Mouse (Mus musculus): ENCODE data around the gene Gpr45. TPM values are rescaled to one million over a fixed set of nuclear protein-coding genes. Genes with fewer than 3 reads are reported as not detected.

The Gpr45 gene
- 3.7 and 4.0 TPM in 2 replicates for polyA plus RNA-seq (2015; fragmentation: Nextera tagmentation; extraction: Ambion mirVana)

GRCm38 (mm10) chr1:42952734-42953481 is at the start of gene Gpr45:
Gene Gpr45 (plus strand): TSS chr1:42952872.
- ATAC-seq (ENCODE audit: insufficient read depth, low FRiP score): peak; percentile 73
- Histone ChIP-seq H3K4me1 (ENCODE audit: control insufficient read depth, insufficient read depth, low read length) (no peaks in the 10 kb centered on the region; the same call in 1 of the 2 replicates), H3K4me2 (ENCODE audit: low read depth, low read length) (peak within 1 kb of the TSS; percentile 89), H3K4me3 (replicated peaks; ENCODE audit: low read length) (peak within 1 kb of the TSS; percentile 73), H3K36me3 (ENCODE audit: control insufficient read depth, insufficient read depth, low read length) (no peaks in the 10 kb centered on the region), H3K9me3 (replicated peaks; ENCODE audit: control insufficient read depth, low read length) (no peaks in the 10 kb centered on the region), H3K27me3 (ENCODE audit: control insufficient read depth, insufficient read depth, low read length) (no peaks in the 10 kb centered on the region), H3K27ac (ENCODE audit: low read length) (peak within 1 kb of the TSS; percentile 26; the same call in 1 of the 2 replicates), H3K9ac (ENCODE audit: low read length) (peak within 1 kb of the TSS; percentile 82)
- under 1% methylated on average over 58 of the region's 71 CpGs for WGBS

- no peak for ATAC-seq (ENCODE audit: insufficient read depth, low FRiP score)
- Histone ChIP-seq H3K4me1 (ENCODE audit: control insufficient read depth, insufficient read depth, low read length) (no peaks in the 10 kb centered on the region), H3K27ac (ENCODE audit: low read length) (no peak overlapping the region), H3K4me3 (replicated peaks; ENCODE audit: low read length) (no peak overlapping the region), H3K9me3 (replicated peaks; ENCODE audit: control insufficient read depth, low read length) (no peaks in the 10 kb centered on the region), H3K9ac (ENCODE audit: low read length) (no peak overlapping the region), H3K4me2 (ENCODE audit: low read depth, low read length) (no peak overlapping the region), H3K36me3 (ENCODE audit: control insufficient read depth, insufficient read depth, low read length) (no peaks in the 10 kb centered on the region), H3K27me3 (ENCODE audit: control insufficient read depth, insufficient read depth, low read length) (no peaks in the 10 kb centered on the region)
- 66% methylated on average over 11 of the region's 11 CpGs for WGBS
Observed at GRCm38 (mm10) chr1:42905148-42905547, 47.5 kb upstream of the Gpr45 start.

GRCm38 (mm10) chr1:42906696-42907095 is 46.0 kb upstream of the Gpr45 start:
- Histone ChIP-seq H3K4me3 (replicated peaks; ENCODE audit: low read length) (no peak overlapping the region), H3K9ac (ENCODE audit: low read length) (no peak overlapping the region), H3K27ac (ENCODE audit: low read length) (no peak overlapping the region), H3K36me3 (ENCODE audit: control insufficient read depth, insufficient read depth, low read length) (no peaks in the 10 kb centered on the region), H3K4me2 (ENCODE audit: low read depth, low read length) (no peak overlapping the region), H3K27me3 (ENCODE audit: control insufficient read depth, insufficient read depth, low read length) (no peaks in the 10 kb centered on the region), H3K4me1 (ENCODE audit: control insufficient read depth, insufficient read depth, low read length) (no peaks in the 10 kb centered on the region), H3K9me3 (replicated peaks; ENCODE audit: control insufficient read depth, low read length) (no peaks in the 10 kb centered on the region)
- 81% methylated on average over 7 of the region's 7 CpGs for WGBS
- ATAC-seq (ENCODE audit: insufficient read depth, low FRiP score): no peak

GRCm38 (mm10) chr1:42907153-42907552 is 45.5 kb upstream of the Gpr45 start:
- H3K27me3 ChIP-seq (ENCODE audit: control insufficient read depth, insufficient read depth, low read length): no peaks in the 10 kb centered on the region
- no peaks in the 10 kb centered on the region for H3K4me1 ChIP-seq (ENCODE audit: control insufficient read depth, insufficient read depth, low read length)
- H3K27ac ChIP-seq (ENCODE audit: low read length): no peak overlapping the region
- no peak overlapping the region for H3K4me3 ChIP-seq (replicated peaks; ENCODE audit: low read length)
- H3K9me3 ChIP-seq (replicated peaks; ENCODE audit: control insufficient read depth, low read length): no peaks in the 10 kb centered on the region
- H3K36me3 ChIP-seq (ENCODE audit: control insufficient read depth, insufficient read depth, low read length): no peaks in the 10 kb centered on the region
- H3K4me2 ChIP-seq (ENCODE audit: low read depth, low read length): no peak overlapping the region
- WGBS: 61% methylated on average over 4 of the region's 4 CpGs
- no peak for ATAC-seq (ENCODE audit: insufficient read depth, low FRiP score)
- no peak overlapping the region for H3K9ac ChIP-seq (ENCODE audit: low read length)

- 11% methylated on average over 4 of the region's 4 CpGs for WGBS
- Histone ChIP-seq H3K4me1 (ENCODE audit: control insufficient read depth, insufficient read depth, low read length) (no peaks in the 10 kb centered on the region), H3K9me3 (replicated peaks; ENCODE audit: control insufficient read depth, low read length) (no peaks in the 10 kb centered on the region), H3K4me3 (replicated peaks; ENCODE audit: low read length) (no peak overlapping the region), H3K9ac (ENCODE audit: low read length) (no peak overlapping the region), H3K27ac (ENCODE audit: low read length) (no peak overlapping the region), H3K4me2 (ENCODE audit: low read depth, low read length) (no peak overlapping the region), H3K36me3 (ENCODE audit: control insufficient read depth, insufficient read depth, low read length) (no peaks in the 10 kb centered on the region), H3K27me3 (ENCODE audit: control insufficient read depth, insufficient read depth, low read length) (no peaks in the 10 kb centered on the region)
- ATAC-seq (ENCODE audit: insufficient read depth, low FRiP score): no peak
Observed at GRCm38 (mm10) chr1:42915062-42915461, 37.6 kb upstream of the Gpr45 start.

- no peak overlapping the region for H3K4me2 ChIP-seq (ENCODE audit: low read depth, low read length)
- 80% methylated on average over 7 of the region's 7 CpGs for WGBS
- no peaks in the 10 kb centered on the region for H3K4me1 ChIP-seq (ENCODE audit: control insufficient read depth, insufficient read depth, low read length)
- H3K27ac ChIP-seq (ENCODE audit: low read length): no peak overlapping the region
- ATAC-seq (ENCODE audit: insufficient read depth, low FRiP score): no peak
- H3K9ac ChIP-seq (ENCODE audit: low read length): no peak overlapping the region
- no peak overlapping the region for H3K4me3 ChIP-seq (replicated peaks; ENCODE audit: low read length)
- no peaks in the 10 kb centered on the region for H3K27me3 ChIP-seq (ENCODE audit: control insufficient read depth, insufficient read depth, low read length)
- H3K36me3 ChIP-seq (ENCODE audit: control insufficient read depth, insufficient read depth, low read length): no peaks in the 10 kb centered on the region
- no peaks in the 10 kb centered on the region for H3K9me3 ChIP-seq (replicated peaks; ENCODE audit: control insufficient read depth, low read length)
Observed at GRCm38 (mm10) chr1:42916719-42917118, 36.0 kb upstream of the Gpr45 start.

- Histone ChIP-seq H3K4me1 (ENCODE audit: control insufficient read depth, insufficient read depth, low read length) (no peaks in the 10 kb centered on the region), H3K9ac (ENCODE audit: low read length) (no peak overlapping the region), H3K36me3 (ENCODE audit: control insufficient read depth, insufficient read depth, low read length) (no peaks in the 10 kb centered on the region), H3K4me3 (replicated peaks; ENCODE audit: low read length) (no peak overlapping the region), H3K4me2 (ENCODE audit: low read depth, low read length) (no peak overlapping the region), H3K27ac (ENCODE audit: low read length) (no peak overlapping the region), H3K9me3 (replicated peaks; ENCODE audit: control insufficient read depth, low read length) (no peaks in the 10 kb centered on the region), H3K27me3 (ENCODE audit: control insufficient read depth, insufficient read depth, low read length) (no peaks in the 10 kb centered on the region)
- 19% methylated on average over 4 of the region's 4 CpGs for WGBS
- no peak for ATAC-seq (ENCODE audit: insufficient read depth, low FRiP score)
Observed at GRCm38 (mm10) chr1:42917908-42918307, 34.8 kb upstream of the Gpr45 start.

GRCm38 (mm10) chr1:42923924-42924323 is 28.7 kb upstream of the Gpr45 start:
- Histone ChIP-seq H3K4me3 (replicated peaks; ENCODE audit: low read length) (no peak overlapping the region), H3K9me3 (replicated peaks; ENCODE audit: control insufficient read depth, low read length) (no peaks in the 10 kb centered on the region), H3K4me2 (ENCODE audit: low read depth, low read length) (no peak overlapping the region), H3K36me3 (ENCODE audit: control insufficient read depth, insufficient read depth, low read length) (no peaks in the 10 kb centered on the region), H3K9ac (ENCODE audit: low read length) (no peak overlapping the region), H3K27ac (ENCODE audit: low read length) (no peak overlapping the region), H3K4me1 (ENCODE audit: control insufficient read depth, insufficient read depth, low read length) (no peaks in the 10 kb centered on the region), H3K27me3 (ENCODE audit: control insufficient read depth, insufficient read depth, low read length) (no peaks in the 10 kb centered on the region)
- 74% methylated on average over 5 of the region's 5 CpGs for WGBS
- no peak for ATAC-seq (ENCODE audit: insufficient read depth, low FRiP score)

GRCm38 (mm10) chr1:42933613-42934012 is 19.1 kb upstream of the Gpr45 start:
- no peak overlapping the region for H3K4me2 ChIP-seq (ENCODE audit: low read depth, low read length)
- WGBS: 76% methylated on average over 1 of the region's 1 CpGs
- ATAC-seq (ENCODE audit: insufficient read depth, low FRiP score): no peak
- H3K27me3 ChIP-seq (ENCODE audit: control insufficient read depth, insufficient read depth, low read length): no peaks in the 10 kb centered on the region
- H3K9ac ChIP-seq (ENCODE audit: low read length): no peak overlapping the region
- H3K4me3 ChIP-seq (replicated peaks; ENCODE audit: low read length): no peak overlapping the region
- H3K9me3 ChIP-seq (replicated peaks; ENCODE audit: control insufficient read depth, low read length): no peaks in the 10 kb centered on the region
- H3K36me3 ChIP-seq (ENCODE audit: control insufficient read depth, insufficient read depth, low read length): no peaks in the 10 kb centered on the region
- H3K4me1 ChIP-seq (ENCODE audit: control insufficient read depth, insufficient read depth, low read length): no peaks in the 10 kb centered on the region
- H3K27ac ChIP-seq (ENCODE audit: low read length): no peak overlapping the region

All from stomach, embryonic 16.5 days (tissue).